Mouse (Mus musculus): ENCODE data around the gene A830018L16Rik. TPM values are rescaled to one million over a fixed set of nuclear protein-coding genes. Genes with fewer than 3 reads are reported as not detected.
A peak's percentile ranks its signal among the peaks of the same experiment; 100 is the strongest.

The A830018L16Rik gene
- total and polyA plus RNA-seq, 2 experiments from 2014 or later = 0.12 TPM; not detected in 1

DNA sequence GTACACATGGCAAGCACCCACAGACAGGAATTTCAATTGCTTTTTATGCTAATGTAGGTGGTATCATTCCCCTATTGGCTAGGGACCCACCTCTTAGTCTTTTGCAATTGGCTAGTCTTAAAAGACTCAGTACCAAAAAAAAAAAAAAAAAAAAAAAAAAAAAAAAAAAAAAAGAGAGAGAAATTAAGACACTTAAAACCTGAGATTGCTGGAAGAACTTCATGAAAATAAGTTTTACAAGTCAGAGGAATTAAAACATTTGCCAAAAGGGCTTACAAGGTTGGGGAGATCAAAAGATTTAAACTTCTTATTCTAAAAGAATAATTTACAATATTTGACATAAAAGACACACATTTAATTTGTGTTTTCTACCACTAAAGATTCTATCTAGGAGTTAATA lies 336.2 kb downstream of the A830018L16Rik start:
- Histone ChIP-seq H3K4me3 (ENCODE audit: low read depth, low read length) (no peak overlapping the region), H3K27ac (ENCODE audit: low read depth) (no peak overlapping the region), H3K4me2 (ENCODE audit: low read depth, low read length) (no peak overlapping the region), H3K36me3 (replicated peaks; ENCODE audit: control insufficient read depth, insufficient read depth, low read length) (no peaks in the 10 kb centered on the region), H3K9me3 (replicated peaks; ENCODE audit: control insufficient read depth, low read length) (0 out of 2 replicates have a peak, but pooled peaks cover 13% of the 10 kb centered on the region), H3K27me3 (ENCODE audit: control insufficient read depth, insufficient read depth, low read length) (no peaks in the 10 kb centered on the region), H3K4me1 (ENCODE audit: control insufficient read depth, insufficient read depth) (no peaks in the 10 kb centered on the region), H3K9ac (replicated peaks; ENCODE audit: low read depth, low read length) (no peak overlapping the region)
- ATAC-seq (ENCODE audit: insufficient read depth, low read depth) (no peak), DNase-seq (ENCODE audit: low spot score) (no peak)
- TF ChIP-seq CTCF (IDR thresholded peaks at IDR 0.05; ENCODE audit: low read depth) (no peak), EP300 (IDR thresholded peaks at IDR 0.05; ENCODE audit: low read depth) (no peak)

DNA sequence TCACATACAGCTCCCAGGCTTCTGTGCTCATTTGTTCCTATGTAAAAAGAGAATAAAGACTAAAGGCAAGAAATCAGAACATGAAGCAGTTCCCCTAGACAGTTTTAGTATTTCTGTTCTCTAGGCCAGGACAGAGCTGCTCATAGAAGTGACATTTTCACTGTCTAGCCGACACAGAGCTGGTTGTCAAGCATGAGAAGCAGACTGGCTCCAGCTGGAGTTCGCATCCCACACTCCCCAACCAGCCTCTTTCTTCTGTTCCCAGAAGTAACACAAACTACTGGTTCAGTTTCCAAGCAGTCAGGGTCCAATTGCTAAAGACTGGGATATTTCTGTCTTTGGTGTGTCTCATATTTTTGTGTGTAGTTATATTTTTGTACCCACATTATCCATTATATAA lies 336.7 kb downstream of the A830018L16Rik start:
- no peaks in the 10 kb centered on the region for H3K4me1 ChIP-seq (ENCODE audit: control insufficient read depth, insufficient read depth)
- H3K4me3 ChIP-seq (ENCODE audit: low read depth, low read length) = no peak overlapping the region
- no peak overlapping the region for H3K27ac ChIP-seq (ENCODE audit: low read depth)
- no peak for ATAC-seq (ENCODE audit: insufficient read depth, low read depth)
- DNase-seq (ENCODE audit: low spot score) = no peak
- no peaks in the 10 kb centered on the region for H3K36me3 ChIP-seq (replicated peaks; ENCODE audit: control insufficient read depth, insufficient read depth, low read length)
- H3K9me3 ChIP-seq (replicated peaks; ENCODE audit: control insufficient read depth, low read length) = 0 out of 2 replicates have a peak, but pooled peaks cover 11% of the 10 kb centered on the region
- no peaks in the 10 kb centered on the region for H3K27me3 ChIP-seq (ENCODE audit: control insufficient read depth, insufficient read depth, low read length)
- TF ChIP-seq CTCF (IDR thresholded peaks at IDR 0.05; ENCODE audit: low read depth) = no peak
- no peak for TF ChIP-seq EP300 (IDR thresholded peaks at IDR 0.05; ENCODE audit: low read depth)
- 58% methylated on average over 2 of the region's 2 CpGs for WGBS
- no peak overlapping the region for H3K9ac ChIP-seq (replicated peaks; ENCODE audit: low read depth, low read length)
- H3K4me2 ChIP-seq (ENCODE audit: low read depth, low read length) = no peak overlapping the region

DNA sequence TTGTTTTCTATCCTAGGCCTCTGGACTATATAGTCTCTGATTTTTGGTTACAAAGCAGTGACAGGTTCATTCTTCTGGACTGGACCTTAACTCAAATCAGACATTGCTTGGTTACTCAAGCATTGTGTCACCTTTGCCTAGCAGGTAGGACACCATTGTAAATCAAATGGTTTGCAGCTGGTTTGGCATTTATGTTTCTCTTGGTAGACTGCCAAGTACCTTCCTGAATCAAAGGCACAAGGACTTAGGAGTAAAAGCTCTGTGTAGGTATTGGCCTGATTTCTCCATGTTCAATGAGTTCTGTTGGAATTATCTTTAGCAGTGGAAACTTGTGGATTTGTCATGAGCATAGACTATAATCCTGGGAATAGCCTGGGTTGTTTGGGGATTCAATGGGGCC lies 338.1 kb downstream of the A830018L16Rik start:
- no peak overlapping the region for H3K9ac ChIP-seq (replicated peaks; ENCODE audit: low read depth, low read length)
- no peaks in the 10 kb centered on the region for H3K4me1 ChIP-seq (ENCODE audit: control insufficient read depth, insufficient read depth)
- H3K4me2 ChIP-seq (ENCODE audit: low read depth, low read length) = no peak overlapping the region
- TF ChIP-seq CTCF (IDR thresholded peaks at IDR 0.05; ENCODE audit: low read depth) (no peak), EP300 (IDR thresholded peaks at IDR 0.05; ENCODE audit: low read depth) (no peak)
- ATAC-seq (ENCODE audit: insufficient read depth, low read depth) = no peak
- 0 out of 2 replicates have a peak, but pooled peaks cover 2% of the 10 kb centered on the region for H3K9me3 ChIP-seq (replicated peaks; ENCODE audit: control insufficient read depth, low read length)
- no peaks in the 10 kb centered on the region for H3K27me3 ChIP-seq (ENCODE audit: control insufficient read depth, insufficient read depth, low read length)
- H3K27ac ChIP-seq (ENCODE audit: low read depth) = no peak overlapping the region
- no peaks in the 10 kb centered on the region for H3K36me3 ChIP-seq (replicated peaks; ENCODE audit: control insufficient read depth, insufficient read depth, low read length)
- no peak overlapping the region for H3K4me3 ChIP-seq (ENCODE audit: low read depth, low read length)
- DNase-seq (ENCODE audit: low spot score) = no peak

DNA sequence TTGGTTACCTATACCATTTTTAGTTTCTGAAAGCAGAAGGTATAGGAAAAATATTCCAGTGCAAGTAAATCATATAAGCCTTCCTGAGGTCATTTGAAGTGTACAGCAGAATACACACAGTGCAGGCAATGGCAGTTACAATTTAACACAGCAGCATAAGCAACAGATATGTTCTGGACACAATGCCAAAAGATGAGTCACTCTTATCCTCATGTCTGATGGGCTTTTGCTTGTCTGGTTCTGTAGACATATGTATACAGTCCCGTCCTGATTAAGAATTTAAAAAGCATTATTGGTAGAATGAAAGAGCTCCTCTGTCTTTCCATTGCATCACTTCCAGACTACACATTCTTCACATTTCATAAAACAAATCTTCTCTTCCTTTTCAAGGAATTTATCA lies 374.4 kb downstream of the A830018L16Rik start:
- 22% methylated on average over 1 of the region's 1 CpGs for WGBS
- Histone ChIP-seq H3K4me2 (ENCODE audit: low read depth, low read length) (no peak overlapping the region), H3K9ac (replicated peaks; ENCODE audit: low read depth, low read length) (no peak overlapping the region), H3K27ac (ENCODE audit: low read depth) (no peak overlapping the region), H3K36me3 (replicated peaks; ENCODE audit: control insufficient read depth, insufficient read depth, low read length) (no peaks in the 10 kb centered on the region), H3K4me1 (ENCODE audit: control insufficient read depth, insufficient read depth) (no peaks in the 10 kb centered on the region), H3K4me3 (ENCODE audit: low read depth, low read length) (no peak overlapping the region), H3K27me3 (ENCODE audit: control insufficient read depth, insufficient read depth, low read length) (no peaks in the 10 kb centered on the region), H3K9me3 (replicated peaks; ENCODE audit: control insufficient read depth, low read length) (no peaks in the 10 kb centered on the region)
- peak; percentile 16 for DNase-seq (ENCODE audit: low spot score)
- TF ChIP-seq CTCF (IDR thresholded peaks at IDR 0.05; ENCODE audit: low read depth) (no peak), EP300 (IDR thresholded peaks at IDR 0.05; ENCODE audit: low read depth) (no peak)
- ATAC-seq (ENCODE audit: insufficient read depth, low read depth) = peak; percentile 39

DNA sequence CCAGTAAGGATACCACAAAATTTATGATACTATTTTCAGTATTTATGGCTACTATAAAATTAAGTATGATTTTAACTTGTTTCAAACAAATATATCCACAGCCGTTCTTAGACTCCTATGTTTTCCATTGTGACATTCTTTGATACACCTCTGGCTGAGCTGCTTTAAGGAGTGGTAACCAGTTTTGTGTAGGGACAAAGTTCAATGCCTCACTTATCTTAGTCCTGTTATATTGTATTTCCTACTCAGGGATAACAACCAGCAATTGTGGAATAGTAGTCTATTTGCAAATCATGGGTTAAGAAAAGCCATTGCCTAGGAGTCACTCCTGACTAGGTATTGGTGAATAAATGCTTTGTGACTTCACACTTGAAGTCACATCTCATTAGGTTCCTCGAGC lies 378.9 kb downstream of the A830018L16Rik start:
- 66% methylated on average over 2 of the region's 2 CpGs for WGBS
- TF ChIP-seq EP300 (IDR thresholded peaks at IDR 0.05; ENCODE audit: low read depth) (no peak), CTCF (IDR thresholded peaks at IDR 0.05; ENCODE audit: low read depth) (no peak)

DNA sequence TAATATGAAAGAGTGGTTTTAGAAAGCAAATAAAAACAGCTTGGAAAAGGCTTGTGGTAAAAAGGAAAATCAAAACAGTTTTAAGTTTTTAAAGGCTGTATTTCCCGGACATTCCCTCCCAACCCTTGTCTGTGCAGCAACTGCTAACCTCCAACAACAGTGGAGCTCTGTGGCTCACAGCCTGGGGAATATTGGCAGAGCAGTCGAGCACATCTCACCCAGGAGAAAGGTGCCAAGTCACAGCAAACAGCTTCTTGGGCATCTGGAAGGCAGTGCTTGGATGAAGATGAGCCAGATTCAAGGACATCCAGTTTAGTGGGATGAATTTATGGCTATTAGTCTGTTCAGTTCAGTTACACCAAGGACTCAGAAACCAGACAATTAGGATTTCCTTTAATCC lies 381.8 kb downstream of the A830018L16Rik start:
- WGBS = 51% methylated on average over 2 of the region's 2 CpGs
- H3K4me1 ChIP-seq (ENCODE audit: control insufficient read depth, insufficient read depth) = no peaks in the 10 kb centered on the region
- H3K9me3 ChIP-seq (replicated peaks; ENCODE audit: control insufficient read depth, low read length) = no peaks in the 10 kb centered on the region

More for the DNA sequence above, 378.9 kb downstream of the A830018L16Rik start:
- Histone ChIP-seq H3K36me3 (replicated peaks; ENCODE audit: control insufficient read depth, insufficient read depth, low read length) (no peaks in the 10 kb centered on the region), H3K9ac (replicated peaks; ENCODE audit: low read depth, low read length) (no peak overlapping the region), H3K4me3 (ENCODE audit: low read depth, low read length) (no peak overlapping the region), H3K27ac (ENCODE audit: low read depth) (no peak overlapping the region), H3K27me3 (ENCODE audit: control insufficient read depth, insufficient read depth, low read length) (no peaks in the 10 kb centered on the region), H3K4me1 (ENCODE audit: control insufficient read depth, insufficient read depth) (no peaks in the 10 kb centered on the region), H3K9me3 (replicated peaks; ENCODE audit: control insufficient read depth, low read length) (no peaks in the 10 kb centered on the region), H3K4me2 (ENCODE audit: low read depth, low read length) (no peak overlapping the region)
- DNase-seq (ENCODE audit: low spot score) (no peak), ATAC-seq (ENCODE audit: insufficient read depth, low read depth) (no peak)

More for the DNA sequence above, 381.8 kb downstream of the A830018L16Rik start:
- H3K27me3 ChIP-seq (ENCODE audit: control insufficient read depth, insufficient read depth, low read length) = no peaks in the 10 kb centered on the region
- H3K27ac ChIP-seq (ENCODE audit: low read depth) = no peak overlapping the region
- no peaks in the 10 kb centered on the region for H3K36me3 ChIP-seq (replicated peaks; ENCODE audit: control insufficient read depth, insufficient read depth, low read length)
- DNase-seq (ENCODE audit: low spot score) = no peak
- ATAC-seq (ENCODE audit: insufficient read depth, low read depth) = no peak
- no peak overlapping the region for H3K4me3 ChIP-seq (ENCODE audit: low read depth, low read length)
- no peak for TF ChIP-seq EP300 (IDR thresholded peaks at IDR 0.05; ENCODE audit: low read depth)
- H3K4me2 ChIP-seq (ENCODE audit: low read depth, low read length) = no peak overlapping the region
- H3K9ac ChIP-seq (replicated peaks; ENCODE audit: low read depth, low read length) = no peak overlapping the region

All from heart, postnatal 0 days (tissue).